Mouse (Mus musculus) embryonic facial prominence, embryonic 11.5 days (tissue): Measurements from ENCODE around the gene Nfic. TPM values are rescaled to one million over a fixed set of nuclear protein-coding genes. Genes with fewer than 3 reads are reported as not detected.

Experiments used
- ATAC-seq: fragments of 200-750 bp; cut with Nextera tagmentation; replicated peaks from 2 replicates; pipeline ENCODE4 v1.8.0; 2017; ENCODE audit warnings: low read depth; ENCODE audit not compliant: insufficient number of reproducible peaks, low FRiP score, low TSS enrichment
- DNase-seq: peaks from one replicate; pipeline ENCODE4 v3.0.0-alpha.2; 2015; ENCODE audit warnings: low spot score
- H3K27ac ChIP-seq: fragments of 300-500 bp; sonication (generic); replicated peaks from 2 replicates; pipeline ENCODE4 v1.5.1; 2014; ENCODE audit warnings: mild to moderate bottlenecking, low read depth, low read length, control low read depth
- H3K27me3 ChIP-seq: fragments of 300-500 bp; sonication (generic); 2 replicates; pipeline ENCODE4 v1.6.1; 2014; ENCODE audit warnings: mild to moderate bottlenecking, low read length, moderate library complexity, mixed read lengths; ENCODE audit not compliant: control insufficient read depth, insufficient read depth
- H3K36me3 ChIP-seq: fragments of 300-500 bp; sonication (generic); replicated peaks from 2 replicates; pipeline ENCODE4 v1.6.1; 2014; ENCODE audit warnings: low read depth, mild to moderate bottlenecking, low read length, moderate library complexity, mixed read lengths; ENCODE audit not compliant: control insufficient read depth, insufficient read depth
- H3K4me1 ChIP-seq: fragments of 300-500 bp; sonication (generic); 2 replicates; pipeline ENCODE4 v1.6.1; 2014; ENCODE audit warnings: low read length, mixed read lengths; ENCODE audit not compliant: control insufficient read depth, insufficient read depth
- H3K4me2 ChIP-seq: fragments of 300-500 bp; sonication (generic); 2 replicates; pipeline ENCODE4 v1.6.1; 2014; ENCODE audit warnings: low read depth, mild to moderate bottlenecking, control low read depth, low read length, moderate library complexity
- H3K4me3 ChIP-seq: fragments of 300-500 bp; sonication (generic); 2 replicates; pipeline ENCODE4 v1.5.1; 2014; ENCODE audit warnings: low read depth, low read length, control low read depth
- H3K9ac ChIP-seq: fragments of 300-500 bp; sonication (generic); replicated peaks from 2 replicates; pipeline ENCODE4 v1.6.1; 2014; ENCODE audit warnings: mild to moderate bottlenecking, control low read depth, low read length
- H3K9me3 ChIP-seq: fragments of 300-500 bp; sonication (generic); replicated peaks from 2 replicates; pipeline ENCODE4 v1.6.1; 2016; ENCODE audit warnings: mild to moderate bottlenecking, low read length, inconsistent platforms, mixed read lengths; ENCODE audit not compliant: control insufficient read depth
- WGBS: fragments of 180-500 bp; shearing (Covaris S2); extraction: QIAGEN DNeasy Blood & Tissue Kit; methylation state at CpG from one replicate; pipeline ENCODE4 v1.1.7; 2014; 5-methylcytosine and 5-hydroxymethylcytosine counted together
- polyA plus RNA-seq: library from polyadenylated mRNA; unstranded; fragments of >200 nt; fragmentation: Nextera tagmentation; extraction: Ambion mirVana; gene quantifications from 2 replicates; pipeline ENCODE4 v1.2.1, GENCODE M21; 2014

Nfic gene
- polyA plus RNA-seq, 1 experiment from 2014 or later, result 13.1 TPM

GRCm38 (mm10) chr10:81482533-81482889 lies 27.1 kb upstream of the Nfic start, which contains the start of gene Celf5:
Celf5 (minus strand) TSS chr10:81482709.
- peak; percentile 64 for DNase-seq
- Histone ChIP-seq H3K36me3 (no peaks in the 10 kb centered on the region; the same call in 1 of the 2 replicates), H3K27ac (no peak within 1 kb of the TSS), H3K4me3 (peak within 1 kb of the TSS; percentile 40), H3K9ac (peak within 1 kb of the TSS; percentile 59; the same call in 1 of the 2 replicates), H3K27me3 (peaks cover 17% of the 10 kb centered on the region), H3K4me1 (no peaks in the 10 kb centered on the region), H3K9me3 (no peaks in the 10 kb centered on the region), H3K4me2 (peak within 1 kb of the TSS; percentile 72)
- under 1% methylated on average over 34 of the region's 36 CpGs for WGBS
- 0 out of 2 replicates have a peak, but pooled peaks have one; percentile 8 for ATAC-seq

- Histone ChIP-seq H3K4me1 (no peaks in the 10 kb centered on the region), H3K4me2 (peak overlapping the region; percentile 72), H3K9me3 (no peaks in the 10 kb centered on the region), H3K27ac (no peak overlapping the region), H3K4me3 (peak overlapping the region; percentile 40), H3K36me3 (no peaks in the 10 kb centered on the region), H3K27me3 (peaks cover 17% of the 10 kb centered on the region), H3K9ac (peak overlapping the region; percentile 59; the same call in 1 of the 2 replicates)
- no peak for DNase-seq
- 6% methylated on average over 34 of the region's 35 CpGs for WGBS
- no peak for ATAC-seq
These were observed 26.4 kb upstream of the Nfic start for GRCm38 (mm10) chr10:81481605-81482532.

GRCm38 (mm10) chr10:81474461-81474860 lies 19.0 kb upstream of the Nfic start:
- H3K27ac ChIP-seq, result no peak overlapping the region
- no peaks in the 10 kb centered on the region for H3K9me3 ChIP-seq
- DNase-seq (no peak), ATAC-seq (no peak)
- peaks cover 25% of the 10 kb centered on the region for H3K27me3 ChIP-seq
- 76% methylated on average over 10 of the region's 10 CpGs for WGBS
- H3K4me2 ChIP-seq, result no peak overlapping the region
- H3K4me3 ChIP-seq, result no peak overlapping the region
- H3K36me3 ChIP-seq, result no peaks in the 10 kb centered on the region
- no peak overlapping the region for H3K9ac ChIP-seq
- no peaks in the 10 kb centered on the region; the same call in 1 of the 2 replicates for H3K4me1 ChIP-seq

GRCm38 (mm10) chr10:81473003-81473451 lies 17.6 kb upstream of the Nfic start:
- Histone ChIP-seq H3K4me1 (no peaks in the 10 kb centered on the region; the same call in 1 of the 2 replicates), H3K4me3 (0 out of 2 replicates have a peak overlapping the region, but pooled peaks have one; percentile 14), H3K4me2 (peak overlapping the region; percentile 45), H3K27me3 (peaks cover 25% of the 10 kb centered on the region), H3K27ac (no peak overlapping the region), H3K9ac (no peak overlapping the region), H3K9me3 (no peaks in the 10 kb centered on the region), H3K36me3 (no peaks in the 10 kb centered on the region)
- WGBS, result 1% methylated on average over 20 of the region's 22 CpGs
- ATAC-seq (peak; percentile 32; the same call in 1 of the 2 replicates), DNase-seq (peak; percentile 61)

GRCm38 (mm10) chr10:81472403-81473002 lies 17.1 kb upstream of the Nfic start:
- Histone ChIP-seq H3K36me3 (no peaks in the 10 kb centered on the region), H3K4me2 (peak overlapping the region; percentile 45; the same call in 1 of the 2 replicates), H3K4me1 (no peaks in the 10 kb centered on the region; the same call in 1 of the 2 replicates), H3K9me3 (no peaks in the 10 kb centered on the region), H3K27me3 (peaks cover 25% of the 10 kb centered on the region), H3K4me3 (0 out of 2 replicates have a peak overlapping the region, but pooled peaks have one; percentile 14), H3K27ac (no peak overlapping the region), H3K9ac (no peak overlapping the region)
- ATAC-seq (no peak; the same call in 1 of the 2 replicates), DNase-seq (no peak)
- WGBS, result 7% methylated on average over 14 of the region's 18 CpGs

GRCm38 (mm10) chr10:81470454-81470853 lies 15.0 kb upstream of the Nfic start:
- WGBS, result 52% methylated on average over 18 of the region's 18 CpGs
- no peak overlapping the region for H3K9ac ChIP-seq
- H3K27ac ChIP-seq, result no peak overlapping the region
- no peak overlapping the region for H3K4me3 ChIP-seq
- no peaks in the 10 kb centered on the region for H3K36me3 ChIP-seq
- DNase-seq (no peak), ATAC-seq (no peak)
- H3K9me3 ChIP-seq, result no peaks in the 10 kb centered on the region
- H3K4me1 ChIP-seq, result no peaks in the 10 kb centered on the region; the same call in 1 of the 2 replicates
- H3K4me2 ChIP-seq, result no peak overlapping the region
- peaks cover 27% of the 10 kb centered on the region for H3K27me3 ChIP-seq

- ATAC-seq (no peak), DNase-seq (no peak)
- Histone ChIP-seq H3K27ac (no peak overlapping the region), H3K9me3 (no peaks in the 10 kb centered on the region), H3K36me3 (no peaks in the 10 kb centered on the region), H3K4me1 (no peaks in the 10 kb centered on the region; the same call in 1 of the 2 replicates), H3K9ac (no peak overlapping the region), H3K4me2 (no peak overlapping the region), H3K27me3 (peaks cover 32% of the 10 kb centered on the region), H3K4me3 (no peak overlapping the region)
- WGBS, result 81% methylated on average over 5 of the region's 5 CpGs
These were observed 13.8 kb upstream of the Nfic start for GRCm38 (mm10) chr10:81469253-81469652.
